Mouse (Mus musculus): Measurements from ENCODE around the gene Lilr4b. TPM values are rescaled to one million over a fixed set of nuclear protein-coding genes. Genes with fewer than 3 reads are reported as not detected.
"Not testable (repeated sequence)": the region's sequence is repeated elsewhere in the genome, so short reads cannot be mapped to it uniquely, and the experiment has no call there.

The Lilr4b gene
- polyA plus RNA-seq (2014; fragmentation: Nextera tagmentation; extraction: Ambion mirVana), result 0.37 and 0.51 TPM in 2 replicates

- not testable (repeated sequence) for ATAC-seq (ENCODE audit: low FRiP score); H3K9ac ChIP-seq; H3K4me3 ChIP-seq (replicated peaks; ENCODE audit: low read length); H3K9me3 ChIP-seq (ENCODE audit: control insufficient read depth, low read length); DNase-seq (ENCODE audit: low spot score); H3K4me2 ChIP-seq (replicated peaks); H3K4me1 ChIP-seq (replicated peaks; ENCODE audit: control insufficient read depth, insufficient read depth, low read length); H3K27ac ChIP-seq; H3K27me3 ChIP-seq (ENCODE audit: control insufficient read depth, insufficient read depth, low read length); H3K36me3 ChIP-seq (replicated peaks; ENCODE audit: control insufficient read depth, insufficient read depth)
- 96% methylated on average over 1 of the region's 3 CpGs for WGBS
These were observed at the start of gene Lilr4b, which contains the start of gene Gm49339 for GRCm38 (mm10) chr10:51480397-51480796. Lilr4b (plus strand) TSS chr10:51480632. Gm49339 (plus strand) TSS chr10:51480612.

- H3K4me2 ChIP-seq (replicated peaks), result no peak overlapping the region
- H3K27me3 ChIP-seq (ENCODE audit: control insufficient read depth, insufficient read depth, low read length), result no peaks in the 10 kb centered on the region
- DNase-seq (ENCODE audit: low spot score) (no peak), ATAC-seq (ENCODE audit: low FRiP score) (no peak)
- H3K9me3 ChIP-seq (ENCODE audit: control insufficient read depth, low read length), result no peaks in the 10 kb centered on the region
- no peaks in the 10 kb centered on the region for H3K36me3 ChIP-seq (replicated peaks; ENCODE audit: control insufficient read depth, insufficient read depth)
- no peak overlapping the region for H3K27ac ChIP-seq
- H3K4me1 ChIP-seq (replicated peaks; ENCODE audit: control insufficient read depth, insufficient read depth, low read length), result no peaks in the 10 kb centered on the region
- no peak overlapping the region for H3K4me3 ChIP-seq (replicated peaks; ENCODE audit: low read length)
- no peak overlapping the region for H3K9ac ChIP-seq
These were observed 47.5 kb upstream of the Lilr4b start for GRCm38 (mm10) chr10:51432940-51433339.

- Histone ChIP-seq H3K4me3 (replicated peaks; ENCODE audit: low read length) (no peak overlapping the region), H3K9ac (no peak overlapping the region), H3K4me1 (replicated peaks; ENCODE audit: control insufficient read depth, insufficient read depth, low read length) (no peaks in the 10 kb centered on the region), H3K27ac (no peak overlapping the region), H3K27me3 (ENCODE audit: control insufficient read depth, insufficient read depth, low read length) (no peaks in the 10 kb centered on the region), H3K36me3 (replicated peaks; ENCODE audit: control insufficient read depth, insufficient read depth) (no peaks in the 10 kb centered on the region), H3K9me3 (ENCODE audit: control insufficient read depth, low read length) (no peaks in the 10 kb centered on the region), H3K4me2 (replicated peaks) (no peak overlapping the region)
- DNase-seq (ENCODE audit: low spot score), result no peak
- ATAC-seq (ENCODE audit: low FRiP score), result no peak
- WGBS, result 81% methylated on average over 3 of the region's 3 CpGs
These were observed 44.7 kb upstream of the Lilr4b start for GRCm38 (mm10) chr10:51435684-51436083.

- Histone ChIP-seq H3K36me3 (replicated peaks; ENCODE audit: control insufficient read depth, insufficient read depth) (no peaks in the 10 kb centered on the region), H3K27me3 (ENCODE audit: control insufficient read depth, insufficient read depth, low read length) (no peaks in the 10 kb centered on the region), H3K4me3 (replicated peaks; ENCODE audit: low read length) (no peak overlapping the region), H3K4me1 (replicated peaks; ENCODE audit: control insufficient read depth, insufficient read depth, low read length) (no peaks in the 10 kb centered on the region), H3K9me3 (ENCODE audit: control insufficient read depth, low read length) (no peaks in the 10 kb centered on the region), H3K4me2 (replicated peaks) (no peak overlapping the region), H3K27ac (no peak overlapping the region), H3K9ac (no peak overlapping the region)
- ATAC-seq (ENCODE audit: low FRiP score) (no peak), DNase-seq (ENCODE audit: low spot score) (no peak)
- 91% methylated on average over 4 of the region's 4 CpGs for WGBS
These were observed 28.8 kb upstream of the Lilr4b start for GRCm38 (mm10) chr10:51451610-51452009.

- Histone ChIP-seq H3K27ac (no peak overlapping the region), H3K9ac (no peak overlapping the region), H3K4me3 (replicated peaks; ENCODE audit: low read length) (no peak overlapping the region), H3K4me1 (replicated peaks; ENCODE audit: control insufficient read depth, insufficient read depth, low read length) (no peaks in the 10 kb centered on the region), H3K4me2 (replicated peaks) (no peak overlapping the region), H3K36me3 (replicated peaks; ENCODE audit: control insufficient read depth, insufficient read depth) (no peaks in the 10 kb centered on the region), H3K27me3 (ENCODE audit: control insufficient read depth, insufficient read depth, low read length) (no peaks in the 10 kb centered on the region), H3K9me3 (ENCODE audit: control insufficient read depth, low read length) (no peaks in the 10 kb centered on the region)
- DNase-seq (ENCODE audit: low spot score) (no peak), ATAC-seq (ENCODE audit: low FRiP score) (no peak)
- WGBS, result 83% methylated on average over 1 of the region's 1 CpGs
These were observed 26.7 kb upstream of the Lilr4b start for GRCm38 (mm10) chr10:51453616-51454298.

- Histone ChIP-seq H3K9me3 (ENCODE audit: control insufficient read depth, low read length) (no peaks in the 10 kb centered on the region), H3K9ac (no peak overlapping the region), H3K4me1 (replicated peaks; ENCODE audit: control insufficient read depth, insufficient read depth, low read length) (no peaks in the 10 kb centered on the region), H3K4me2 (replicated peaks) (no peak overlapping the region), H3K27me3 (ENCODE audit: control insufficient read depth, insufficient read depth, low read length) (no peaks in the 10 kb centered on the region), H3K4me3 (replicated peaks; ENCODE audit: low read length) (no peak overlapping the region), H3K36me3 (replicated peaks; ENCODE audit: control insufficient read depth, insufficient read depth) (no peaks in the 10 kb centered on the region), H3K27ac (no peak overlapping the region)
- DNase-seq (ENCODE audit: low spot score) (no peak), ATAC-seq (ENCODE audit: low FRiP score) (no peak)
- WGBS, result 88% methylated on average over 1 of the region's 1 CpGs
These were observed 26.1 kb upstream of the Lilr4b start for GRCm38 (mm10) chr10:51454365-51454764.

- no peak overlapping the region for H3K27ac ChIP-seq
- H3K4me3 ChIP-seq (replicated peaks; ENCODE audit: low read length), result no peak overlapping the region
- H3K4me2 ChIP-seq (replicated peaks), result no peak overlapping the region
- no peak for ATAC-seq (ENCODE audit: low FRiP score)
- no peaks in the 10 kb centered on the region for H3K27me3 ChIP-seq (ENCODE audit: control insufficient read depth, insufficient read depth, low read length)
- H3K9me3 ChIP-seq (ENCODE audit: control insufficient read depth, low read length), result no peaks in the 10 kb centered on the region
- WGBS, result 74% methylated on average over 1 of the region's 1 CpGs
- H3K4me1 ChIP-seq (replicated peaks; ENCODE audit: control insufficient read depth, insufficient read depth, low read length), result no peaks in the 10 kb centered on the region
- no peak overlapping the region for H3K9ac ChIP-seq
- H3K36me3 ChIP-seq (replicated peaks; ENCODE audit: control insufficient read depth, insufficient read depth), result no peaks in the 10 kb centered on the region
- no peak for DNase-seq (ENCODE audit: low spot score)
These were observed 24.7 kb upstream of the Lilr4b start for GRCm38 (mm10) chr10:51455762-51456161.

- H3K4me3 ChIP-seq (replicated peaks; ENCODE audit: low read length), result no peak overlapping the region
- no peaks in the 10 kb centered on the region for H3K36me3 ChIP-seq (replicated peaks; ENCODE audit: control insufficient read depth, insufficient read depth)
- no peaks in the 10 kb centered on the region for H3K4me1 ChIP-seq (replicated peaks; ENCODE audit: control insufficient read depth, insufficient read depth, low read length)
- no peaks in the 10 kb centered on the region for H3K27me3 ChIP-seq (ENCODE audit: control insufficient read depth, insufficient read depth, low read length)
- H3K27ac ChIP-seq, result no peak overlapping the region
- H3K9ac ChIP-seq, result no peak overlapping the region
- H3K9me3 ChIP-seq (ENCODE audit: control insufficient read depth, low read length), result no peaks in the 10 kb centered on the region
- ATAC-seq (ENCODE audit: low FRiP score), result no peak
- 83% methylated on average over 4 of the region's 4 CpGs for WGBS
- no peak for DNase-seq (ENCODE audit: low spot score)
- H3K4me2 ChIP-seq (replicated peaks), result no peak overlapping the region
These were observed 24.1 kb upstream of the Lilr4b start for GRCm38 (mm10) chr10:51456369-51456768.

GRCm38 (mm10) chr10:51463800-51464199 lies 16.6 kb upstream of the Lilr4b start:
- not testable (repeated sequence) for H3K36me3 ChIP-seq (replicated peaks; ENCODE audit: control insufficient read depth, insufficient read depth); ATAC-seq (ENCODE audit: low FRiP score); H3K9me3 ChIP-seq (ENCODE audit: control insufficient read depth, low read length); H3K4me2 ChIP-seq (replicated peaks); H3K27ac ChIP-seq; H3K4me3 ChIP-seq (replicated peaks; ENCODE audit: low read length); H3K9ac ChIP-seq; H3K4me1 ChIP-seq (replicated peaks; ENCODE audit: control insufficient read depth, insufficient read depth, low read length); DNase-seq (ENCODE audit: low spot score); H3K27me3 ChIP-seq (ENCODE audit: control insufficient read depth, insufficient read depth, low read length)
- 31% methylated on average over 4 of the region's 4 CpGs for WGBS

- not testable (repeated sequence) for H3K36me3 ChIP-seq (replicated peaks; ENCODE audit: control insufficient read depth, insufficient read depth); DNase-seq (ENCODE audit: low spot score); H3K4me1 ChIP-seq (replicated peaks; ENCODE audit: control insufficient read depth, insufficient read depth, low read length); H3K4me2 ChIP-seq (replicated peaks); H3K27ac ChIP-seq; ATAC-seq (ENCODE audit: low FRiP score); H3K27me3 ChIP-seq (ENCODE audit: control insufficient read depth, insufficient read depth, low read length); H3K4me3 ChIP-seq (replicated peaks; ENCODE audit: low read length); H3K9ac ChIP-seq; H3K9me3 ChIP-seq (ENCODE audit: control insufficient read depth, low read length)
- WGBS, result no CpG with 5 or more reads among the region's 2 CpGs
These were observed 10.3 kb downstream of the Lilr4b start, which contains the start of gene Lilrb4a for GRCm38 (mm10) chr10:51490691-51491090. Lilrb4a (plus strand) TSS chr10:51490956.
